9 mouse cellular contexts compared by ENCODE assay signal in genomic region chr1:91079740-91080422, GRCm38 (mm10).
A peak's percentile ranks its signal among the peaks of the same experiment; 100 is the strongest.
DNase-seq lines count a peak whose midpoint lies in the region; ATAC-seq and TF ChIP-seq lines count a peak whose summit lies in the region.
"Had no signal": no experiment of that assay in that cellular context is flagged by ENCODE, and none has a peak within 500 bp of the region (broad histone marks: within the 10 kb centered on the region; RNA-seq: fewer than 3 reads in every experiment).

No protein-coding gene starts in this region.

- no peak for DNase-seq in heart, adult 9 months (ENCODE audit: low spot score in 2 of 2)
- DNase-seq in liver, embryonic 11.5 days (ENCODE audit: low spot score): no peak
- DNase-seq in lung, adult 2 months: no peak
- DNase-seq: cerebellum, adult 9-11 months had no signal

- H3K9me3 ChIP-seq in heart, embryonic 16.5 days (replicated peaks; ENCODE audit: control insufficient read depth, low read length): no peaks in the 10 kb centered on the region
- no peaks in the 10 kb centered on the region for H3K9me3 ChIP-seq in liver, embryonic 16.5 days (replicated peaks; ENCODE audit: control insufficient read depth, low read length)
- no peaks in the 10 kb centered on the region for H3K9me3 ChIP-seq in liver, embryonic 11.5 days (ENCODE audit: control insufficient read depth, low read length)
- H3K9me3 ChIP-seq in intestine, embryonic 15.5 days: no peaks in the 10 kb centered on the region
- no peaks in the 10 kb centered on the region for H3K9me3 ChIP-seq in neural tube, embryonic 15.5 days (replicated peaks)
- H3K9me3 ChIP-seq: stomach, embryonic 15.5 days had no signal

- WGBS in heart, embryonic 16.5 days: 80% methylated on average over 10 of the region's 10 CpGs
- WGBS in liver, embryonic 16.5 days (ENCODE audit: insufficient replicate concordance): 58% methylated on average over 10 of the region's 10 CpGs
- WGBS in liver, embryonic 11.5 days: 79% methylated on average over 10 of the region's 10 CpGs
- 81% methylated on average over 10 of the region's 10 CpGs for WGBS in intestine, embryonic 15.5 days
- WGBS in neural tube, embryonic 15.5 days: 46% methylated on average over 10 of the region's 10 CpGs
- WGBS in lung, adult 2 months: 74% methylated on average over 10 of the region's 10 CpGs

- H3K4me1 ChIP-seq in heart, embryonic 16.5 days (ENCODE audit: control insufficient read depth, insufficient read depth, low read length): peaks cover 70% of the 10 kb centered on the region
- H3K4me1 ChIP-seq in liver, embryonic 16.5 days (ENCODE audit: control insufficient read depth, low read depth, low read length): peaks cover 4% of the 10 kb centered on the region; the same call in 1 of the 2 replicates
- peaks cover 2% of the 10 kb centered on the region; the same call in 1 of the 2 replicates for H3K4me1 ChIP-seq in liver, embryonic 11.5 days (replicated peaks; ENCODE audit: control insufficient read depth, insufficient read depth, low read length)
- peaks cover 33% of the 10 kb centered on the region for H3K4me1 ChIP-seq in intestine, embryonic 15.5 days (replicated peaks)
- peaks cover 19% of the 10 kb centered on the region for H3K4me1 ChIP-seq in neural tube, embryonic 15.5 days
- H3K4me1 ChIP-seq in lung, adult 2 months (ENCODE audit: control insufficient read depth, insufficient read depth, low read length): peaks cover 14% of the 10 kb centered on the region

- H3K4me2 ChIP-seq in heart, embryonic 16.5 days (ENCODE audit: low read depth, low read length): no peak overlapping the region
- no peak overlapping the region for H3K4me2 ChIP-seq in liver, embryonic 16.5 days (ENCODE audit: low read depth, low read length)
- H3K4me2 ChIP-seq in liver, embryonic 11.5 days: no peak overlapping the region
- H3K4me2 ChIP-seq in intestine, embryonic 15.5 days (replicated peaks): 0 out of 2 replicates have a peak overlapping the region, but pooled peaks have one; percentile 3
- H3K4me2 ChIP-seq in neural tube, embryonic 15.5 days: no peak overlapping the region
- H3K4me2 ChIP-seq: stomach, embryonic 15.5 days had no signal

- TF ChIP-seq CTCF in lung, adult 2 months (IDR thresholded peaks at IDR 0.05; ENCODE audit: insufficient read depth, low read length): no peak

- TF ChIP-seq POLR2A in lung, adult 2 months (IDR thresholded peaks at IDR 0.05; ENCODE audit: borderline replicate concordance, extremely low read depth, low read depth, low read length): no peak

- no peak overlapping the region for H3K4me3 ChIP-seq in heart, embryonic 16.5 days (ENCODE audit: low read length)
- no peak overlapping the region for H3K4me3 ChIP-seq in liver, embryonic 16.5 days (ENCODE audit: low read depth, low read length)
- no peak overlapping the region for H3K4me3 ChIP-seq in liver, embryonic 11.5 days (ENCODE audit: low read depth, low read length)
- no peak overlapping the region for H3K4me3 ChIP-seq in intestine, embryonic 15.5 days (replicated peaks)
- no peak overlapping the region for H3K4me3 ChIP-seq in neural tube, embryonic 15.5 days (replicated peaks)
- no peak overlapping the region for H3K4me3 ChIP-seq in lung, adult 2 months (replicated peaks; ENCODE audit: extremely low read depth, low read depth, low read length)
- H3K4me3 ChIP-seq: stomach, embryonic 15.5 days had no signal

- no peaks in the 10 kb centered on the region for H3K27me3 ChIP-seq in heart, embryonic 16.5 days (ENCODE audit: control insufficient read depth, insufficient read depth, low read length)
- no peaks in the 10 kb centered on the region for H3K27me3 ChIP-seq in liver, embryonic 16.5 days (ENCODE audit: control insufficient read depth, insufficient read depth, low read depth, low read length)
- no peaks in the 10 kb centered on the region for H3K27me3 ChIP-seq in liver, embryonic 11.5 days (replicated peaks; ENCODE audit: control insufficient read depth, insufficient read depth, low read length)
- H3K27me3 ChIP-seq in intestine, embryonic 15.5 days (replicated peaks): no peaks in the 10 kb centered on the region
- H3K27me3 ChIP-seq in neural tube, embryonic 15.5 days (replicated peaks): no peaks in the 10 kb centered on the region
- H3K27me3 ChIP-seq: stomach, embryonic 15.5 days had no signal

- ATAC-seq in heart, embryonic 16.5 days (replicated peaks; ENCODE audit: extremely low read depth, insufficient read depth, low FRiP score): no peak
- ATAC-seq in liver, embryonic 16.5 days (ENCODE audit: low read depth): no peak
- no peak for ATAC-seq in liver, embryonic 11.5 days (replicated peaks; ENCODE audit: low FRiP score)
- ATAC-seq in intestine, embryonic 15.5 days: peak; percentile 18
- ATAC-seq in neural tube, embryonic 15.5 days (ENCODE audit: low FRiP score): peak; percentile 61; the same call in 1 of the 2 replicates

- peak overlapping the region; percentile 63 for H3K27ac ChIP-seq in heart, embryonic 16.5 days (ENCODE audit: low read length)
- H3K27ac ChIP-seq in liver, embryonic 16.5 days (ENCODE audit: low read length): peak overlapping the region; percentile 19; the same call in 1 of the 2 replicates
- H3K27ac ChIP-seq in liver, embryonic 11.5 days (ENCODE audit: low read depth, low read length): no peak overlapping the region
- H3K27ac ChIP-seq in intestine, embryonic 15.5 days: no peak overlapping the region
- peak overlapping the region; percentile 33; the same call in 1 of the 2 replicates for H3K27ac ChIP-seq in neural tube, embryonic 15.5 days (replicated peaks)
- H3K27ac ChIP-seq: stomach, embryonic 15.5 days had no signal

- H3K9ac ChIP-seq in heart, embryonic 16.5 days (ENCODE audit: low read length): peak overlapping the region; percentile 22; the same call in 1 of the 2 replicates
- no peak overlapping the region for H3K9ac ChIP-seq in liver, embryonic 16.5 days (ENCODE audit: low read depth, low read length)
- no peak overlapping the region for H3K9ac ChIP-seq in liver, embryonic 11.5 days (ENCODE audit: low read depth, low read length)
- no peak overlapping the region for H3K9ac ChIP-seq in intestine, embryonic 15.5 days
- no peak overlapping the region for H3K9ac ChIP-seq in neural tube, embryonic 15.5 days (replicated peaks)
- H3K9ac ChIP-seq: stomach, embryonic 15.5 days had no signal

- H3K36me3 ChIP-seq in heart, embryonic 16.5 days (ENCODE audit: control insufficient read depth, insufficient read depth): peaks cover 10% of the 10 kb centered on the region; the same call in 1 of the 2 replicates
- H3K36me3 ChIP-seq in liver, embryonic 16.5 days (ENCODE audit: control insufficient read depth, insufficient read depth): no peaks in the 10 kb centered on the region
- H3K36me3 ChIP-seq in liver, embryonic 11.5 days (ENCODE audit: control insufficient read depth, insufficient read depth, low read length): no peaks in the 10 kb centered on the region
- H3K36me3 ChIP-seq in intestine, embryonic 15.5 days: no peaks in the 10 kb centered on the region
- H3K36me3 ChIP-seq in neural tube, embryonic 15.5 days: no peaks in the 10 kb centered on the region
- H3K36me3 ChIP-seq: stomach, embryonic 15.5 days had no signal

Comparison
In these comparisons a context has a peak if more than half of its experiments do, and no peak if none do; other contexts are left out.
1. H3K27ac ChIP-seq: peak in heart, embryonic 16.5 days (single experiment), liver, embryonic 16.5 days (single experiment) and neural tube, embryonic 15.5 days (single experiment); none in liver, embryonic 11.5 days (single experiment) and intestine, embryonic 15.5 days (single experiment).
2. ATAC-seq: peak in intestine, embryonic 15.5 days (single experiment) and neural tube, embryonic 15.5 days (single experiment); none in heart, embryonic 16.5 days (single experiment), liver, embryonic 16.5 days (single experiment) and liver, embryonic 11.5 days (single experiment).